Mouse (Mus musculus): Measurements from ENCODE around the gene Dhodh.

Gene Dhodh

DNA sequence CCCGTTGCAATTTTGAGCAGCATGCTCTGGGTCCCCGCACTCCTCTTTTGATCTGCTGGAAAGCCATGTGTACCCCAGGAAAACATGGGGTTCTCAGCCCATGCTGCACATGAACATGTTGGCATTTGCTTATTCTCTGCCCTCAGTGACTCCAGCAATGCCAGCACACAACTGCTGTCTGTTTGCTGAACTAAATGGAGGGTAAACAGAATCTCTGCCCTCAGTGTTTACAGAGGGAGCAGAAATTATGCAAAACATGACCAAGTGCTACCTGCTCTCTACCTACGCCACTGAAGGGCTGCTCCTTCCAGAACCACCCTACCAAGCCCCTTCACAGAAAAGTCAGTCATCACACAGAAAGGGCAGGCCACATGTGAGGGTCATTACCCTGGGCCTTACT lies 23.6 kb downstream of the Dhodh start:
- WGBS: 88% methylated on average over 3 of the region's 3 CpGs

- WGBS: 66% methylated on average over 4 of the region's 4 CpGs
These were observed 24.2 kb downstream of the Dhodh start for GRCm38 (mm10) chr8:109584293-109584692.

GRCm38 (mm10) chr8:109578900-109579301 lies 29.6 kb downstream of the Dhodh start, which contains the start of gene Hp:
Hp (minus strand) TSS chr8:109579172.
- 66% methylated on average over 8 of the region's 8 CpGs for WGBS

DNA sequence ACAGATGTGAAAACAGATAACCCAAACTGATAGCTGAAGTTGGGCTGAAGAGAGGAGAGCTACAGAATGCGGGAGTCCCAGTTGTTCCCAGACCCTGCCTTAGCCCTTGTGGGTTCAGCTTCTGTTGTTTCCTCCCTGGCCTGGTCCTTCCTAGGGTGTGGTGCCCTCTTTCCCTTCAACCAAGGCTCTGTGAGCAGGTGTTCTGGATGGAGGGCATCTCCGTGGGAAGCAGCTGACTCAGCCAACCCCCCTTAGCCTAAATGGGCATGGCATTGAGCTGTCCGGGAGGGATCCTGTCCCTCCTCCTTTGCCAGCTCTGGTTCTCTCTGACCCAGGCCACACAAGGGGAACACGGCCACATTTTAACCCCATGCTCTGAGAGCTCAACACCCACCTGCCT lies 32.2 kb downstream of the Dhodh start:
- WGBS: 81% methylated on average over 4 of the region's 4 CpGs

GRCm38 (mm10) chr8:109571139-109571538 lies 37.3 kb downstream of the Dhodh start:
- 91% methylated on average over 12 of the region's 12 CpGs for WGBS

DNA sequence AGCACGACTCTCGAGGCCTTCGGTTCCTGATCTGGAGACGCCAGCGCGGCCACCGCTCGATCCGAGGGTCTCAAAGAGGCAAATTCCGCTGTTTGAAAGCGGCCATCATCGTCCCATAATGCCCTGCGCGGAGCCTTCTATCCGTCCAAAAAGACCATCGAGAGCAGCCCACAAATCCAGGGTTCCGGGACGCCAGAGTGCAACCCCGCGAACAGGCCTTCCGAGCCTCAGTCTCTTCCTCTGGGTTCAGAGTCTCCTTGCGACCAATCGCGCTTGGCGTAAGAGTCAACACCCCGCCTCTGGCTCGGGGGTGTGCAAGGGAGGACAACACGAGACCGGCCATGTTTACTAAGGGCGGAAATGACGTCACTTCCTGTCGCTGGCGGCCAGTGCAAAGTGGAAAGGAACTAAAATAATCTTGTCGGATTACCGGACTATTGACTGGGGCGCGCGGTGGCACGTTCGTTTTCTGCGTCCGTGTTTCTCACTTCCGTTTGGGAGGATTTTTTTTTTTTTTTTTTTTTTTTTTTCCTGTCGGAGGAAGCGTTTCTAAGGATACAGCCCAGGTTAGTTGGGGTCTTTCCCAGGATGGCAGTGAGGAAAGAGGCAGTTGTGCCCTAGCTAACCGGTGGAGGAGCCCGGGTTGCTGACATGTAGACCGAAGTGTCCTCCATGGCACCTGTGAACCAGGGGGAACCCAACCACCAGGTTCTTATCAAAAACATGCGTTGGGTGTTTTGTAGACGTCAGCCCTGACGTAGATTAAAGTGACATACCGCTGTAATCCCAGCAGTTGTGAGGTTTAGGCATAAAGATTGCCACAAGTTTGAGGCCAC lies 42.8 kb downstream of the Dhodh start, which contains the start of the genes Dhx38 and Txnl4b:
TSS of gene Dhx38 (minus strand) at position 364 of the 836 bp plus-strand sequence.
TSS of gene Txnl4b (plus strand) at position 395 of the 836 bp plus-strand sequence.
- under 1% methylated on average over 52 of the region's 52 CpGs for WGBS

GRCm38 (mm10) chr8:109564766-109565165 lies 43.7 kb downstream of the Dhodh start:
- 3% methylated on average over 10 of the region's 10 CpGs for WGBS

GRCm38 (mm10) chr8:109563881-109564280 lies 44.6 kb downstream of the Dhodh start:
- WGBS: 66% methylated on average over 2 of the region's 2 CpGs

- WGBS: 41% methylated on average over 3 of the region's 3 CpGs
These were observed 56.8 kb downstream of the Dhodh start for GRCm38 (mm10) chr8:109551663-109552062.

- WGBS: 52% methylated on average over 3 of the region's 3 CpGs
These were observed 64.4 kb downstream of the Dhodh start for GRCm38 (mm10) chr8:109544049-109544448.

- 46% methylated on average over 8 of the region's 8 CpGs for WGBS
These were observed 65.5 kb downstream of the Dhodh start for GRCm38 (mm10) chr8:109542748-109543519.

- WGBS: 61% methylated on average over 5 of the region's 5 CpGs
These were observed 66.3 kb downstream of the Dhodh start for GRCm38 (mm10) chr8:109542165-109542564.

Data from cerebral cortex, adult 2 months (tissue).